Mouse (Mus musculus) T-helper 1 cell (primary cell): ENCODE data around the gene Vdac1.

Experiments
- in situ Hi-C: fragments of 300-600 bp; cut with MboI, MseI; formaldehyde crosslinking; loops from one replicate; pipeline ENCODE4 v1.15.1; 2025; ENCODE audit warnings: high pct_unique_total_duplicates

The Vdac1 gene

DNA sequence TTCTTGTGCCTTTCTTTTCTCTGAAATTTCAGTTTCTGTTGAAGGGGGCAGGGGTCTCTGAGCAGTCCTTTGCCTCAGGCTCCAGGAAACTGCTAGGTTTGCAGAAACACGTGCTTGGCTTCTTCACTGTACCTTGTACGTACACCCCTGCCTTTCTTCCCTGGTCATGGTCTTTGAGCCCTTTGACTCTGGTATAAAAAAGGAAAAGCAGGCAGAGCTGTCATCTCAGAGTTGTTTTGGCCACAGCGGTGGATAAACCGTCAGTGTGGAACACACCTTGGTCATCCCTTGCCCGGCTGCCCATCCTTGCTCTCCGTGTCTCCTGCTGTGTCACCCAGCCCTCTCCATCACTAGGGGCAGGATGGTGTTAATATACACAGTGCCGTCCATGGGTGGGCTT lies 59.2 kb downstream of the Vdac1 start:
- in situ Hi-C loops, result loop anchor here (10.0 kb wide), 1 partner anchor 615 kb away; no protein-coding TSS in a partner anchor

GRCm38 (mm10) chr11:52420296-52421052 lies 59.8 kb downstream of the Vdac1 start:
- in situ Hi-C loops, result no loop called here

DNA sequence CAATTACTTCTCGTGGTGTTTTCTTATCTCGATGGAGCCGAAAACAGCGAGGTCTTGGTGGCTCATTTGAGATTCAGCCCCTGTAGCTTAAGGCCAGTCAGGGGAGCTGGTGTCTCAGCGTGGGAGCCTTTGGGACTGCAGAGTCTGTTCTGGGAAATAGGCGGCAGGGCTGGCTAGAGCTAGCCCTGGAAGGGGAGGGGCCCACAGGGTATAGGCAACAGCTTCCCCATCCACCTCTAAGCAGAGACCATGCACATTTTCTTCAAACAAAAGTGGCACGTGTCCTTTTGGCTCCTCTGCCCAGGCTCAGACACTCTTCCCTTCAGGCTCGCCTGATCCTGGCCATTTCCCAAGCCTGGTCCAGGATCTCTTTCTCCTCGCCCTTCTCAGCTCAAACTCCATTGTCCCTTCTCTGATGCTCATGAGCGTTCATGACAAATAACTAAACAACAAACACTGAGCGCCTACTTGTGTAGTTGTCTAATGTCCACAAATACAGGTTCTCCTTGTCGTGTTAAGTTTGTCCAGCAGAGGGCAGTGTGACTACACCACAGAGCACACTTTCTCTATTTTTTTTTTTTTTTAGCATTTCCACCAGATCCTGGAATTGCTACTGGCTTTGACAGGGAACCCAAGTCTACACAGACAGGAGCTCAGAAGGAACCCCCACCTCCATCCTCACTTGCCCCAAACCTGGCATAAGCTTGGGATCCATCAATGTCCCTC lies 60.6 kb downstream of the Vdac1 start:
- in situ Hi-C loops, result no loop called here

DNA sequence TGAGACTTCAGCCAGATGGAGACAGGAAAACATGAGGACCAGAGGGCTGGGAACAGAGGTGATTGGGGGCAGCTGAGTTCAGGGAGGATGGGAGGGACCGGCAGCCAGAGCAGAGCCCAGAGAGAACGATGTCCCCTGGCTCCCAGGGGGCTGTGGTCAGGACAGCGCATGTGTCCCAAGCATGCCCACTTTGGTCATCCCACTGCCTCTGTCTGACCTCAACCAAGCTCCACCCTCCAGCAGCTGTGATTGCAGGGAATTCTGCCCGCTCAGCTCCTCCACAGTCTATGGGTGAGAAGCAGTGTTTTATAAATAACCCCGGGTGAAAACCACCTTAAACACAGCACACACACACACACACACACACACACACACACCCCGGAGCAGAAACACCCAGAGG lies 68.8 kb downstream of the Vdac1 start:
- in situ Hi-C loops, result no loop called here

DNA sequence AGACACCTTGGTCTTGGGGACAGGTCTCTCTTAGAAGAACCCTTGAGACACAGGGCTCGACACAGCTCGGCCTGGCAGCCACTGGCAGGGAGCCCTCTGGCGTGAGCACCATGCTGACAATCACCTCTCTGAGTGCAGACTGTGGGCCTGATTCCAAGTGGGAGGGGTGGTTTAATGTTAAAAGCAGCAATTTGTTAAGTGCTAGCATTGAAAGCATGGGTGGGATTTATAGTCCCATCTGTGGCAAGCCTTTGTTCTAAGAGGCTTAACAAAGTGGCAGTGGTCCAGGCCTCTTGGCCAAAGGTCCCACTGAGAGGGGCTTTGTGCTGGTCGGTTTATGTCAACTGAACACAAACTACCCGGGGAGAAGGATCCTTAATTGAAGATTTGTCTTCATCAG lies 70.9 kb downstream of the Vdac1 start:
- in situ Hi-C loops, result loop anchor here (10.0 kb wide), 1 partner anchor 203 kb away; no protein-coding TSS in a partner anchor

GRCm38 (mm10) chr11:52432148-52432547 lies 71.5 kb downstream of the Vdac1 start:
- in situ Hi-C loops, result loop anchor here (10.0 kb wide), 1 partner anchor 203 kb away; no protein-coding TSS in a partner anchor

DNA sequence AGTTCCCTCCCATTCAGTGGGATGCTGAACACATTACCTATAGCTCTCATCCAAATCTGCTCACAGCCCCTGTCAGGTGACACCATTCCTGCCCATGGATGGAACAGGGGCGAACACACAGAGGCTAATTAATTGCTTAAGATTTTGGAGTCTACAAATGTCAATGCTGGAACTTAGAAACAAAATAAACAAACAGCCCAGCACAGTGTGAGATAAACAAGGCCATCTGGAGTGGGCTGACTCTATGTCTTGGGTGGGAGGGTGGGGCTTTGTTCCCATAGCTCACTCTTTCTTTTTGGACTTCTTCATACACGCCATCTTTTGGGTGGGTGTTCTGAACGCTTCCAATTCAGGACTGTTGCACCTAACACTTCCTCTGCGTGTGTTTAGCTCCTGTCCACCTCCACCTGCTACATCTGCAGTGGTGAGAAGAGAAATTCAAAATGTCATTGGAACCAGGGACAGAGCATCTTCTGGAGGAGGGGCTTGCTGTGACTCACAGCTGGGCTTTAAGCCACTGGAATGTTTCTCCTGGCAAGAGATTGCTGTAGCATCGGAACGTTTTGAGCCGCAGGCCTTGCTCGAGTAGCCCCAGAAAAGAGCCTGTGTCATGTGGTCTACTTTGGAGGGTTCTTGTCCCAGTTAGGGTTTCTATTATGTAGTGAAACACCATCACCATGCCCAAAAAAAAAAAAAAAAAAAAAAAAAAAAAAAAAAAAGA lies 72.6 kb downstream of the Vdac1 start:
- in situ Hi-C loops, result loop anchor here (10.0 kb wide), 1 partner anchor 202 kb away; no protein-coding TSS in a partner anchor

- in situ Hi-C loops, result loop anchor here (10.0 kb wide), 1 partner anchor 201 kb away; no protein-coding TSS in a partner anchor
Measured at GRCm38 (mm10) chr11:52433797-52434195, 73.1 kb downstream of the Vdac1 start.

- in situ Hi-C loops, result loop anchor here (10.0 kb wide), 1 partner anchor 199 kb away; no protein-coding TSS in a partner anchor
Measured at GRCm38 (mm10) chr11:52435466-52435865, 74.8 kb downstream of the Vdac1 start.

DNA sequence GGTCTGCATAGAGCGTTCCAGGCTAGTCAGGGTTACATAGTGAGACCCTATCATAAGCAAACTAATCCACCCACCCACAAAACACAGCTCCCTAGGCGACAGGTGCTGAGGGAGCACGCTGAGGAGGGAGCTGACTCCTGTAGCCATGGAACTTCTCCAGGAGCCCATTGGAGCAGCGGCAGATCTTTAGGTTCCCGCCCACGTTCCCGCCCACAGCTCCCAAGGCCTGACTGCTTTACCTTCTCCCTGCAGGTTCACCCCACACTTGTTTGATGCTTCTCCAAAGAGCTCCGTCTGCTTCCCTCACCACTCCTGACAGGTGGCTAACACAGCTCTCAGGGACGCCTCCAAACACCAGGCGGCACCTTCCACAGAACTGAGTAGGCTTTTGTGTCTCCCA lies 76.5 kb downstream of the Vdac1 start:
- in situ Hi-C loops, result loop anchor here (10.0 kb wide), 1 partner anchor 198 kb away; no protein-coding TSS in a partner anchor
